Mouse (Mus musculus) liver, embryonic 14.5 days (tissue): Measurements from ENCODE around the gene Gm813.

Source experiments
- CTCF ChIP-seq: IDR thresholded peaks from 2 replicates; pipeline ENCODE4 v1.5.1; 2016; ENCODE audit warnings: antibody characterized with exemption, low read depth, control low read depth
- EP300 ChIP-seq: IDR thresholded peaks from 2 replicates; pipeline ENCODE4 v1.6.1; 2016; ENCODE audit warnings: antibody characterized with exemption, low read depth

- TF ChIP-seq CTCF = peak; percentile 66
- peak; percentile 60; the same call in 1 of the 2 replicates for TF ChIP-seq EP300
These were observed 46.2 kb upstream of the Gm813 start for GRCm38 (mm10) chr16:58663021-58663420.
